Mouse (Mus musculus): ENCODE data around the gene Zfp580. TPM values are rescaled to one million over a fixed set of nuclear protein-coding genes. Genes with fewer than 3 reads are reported as not detected.
A peak's percentile ranks its signal among the peaks of the same experiment; 100 is the strongest.
"Not testable (repeated sequence)": the region's sequence is repeated elsewhere in the genome, so short reads cannot be mapped to it uniquely, and the experiment has no call there.

The Zfp580 gene
- polyA plus RNA-seq, 1 experiment from 2014 or later: 105 TPM

DNA sequence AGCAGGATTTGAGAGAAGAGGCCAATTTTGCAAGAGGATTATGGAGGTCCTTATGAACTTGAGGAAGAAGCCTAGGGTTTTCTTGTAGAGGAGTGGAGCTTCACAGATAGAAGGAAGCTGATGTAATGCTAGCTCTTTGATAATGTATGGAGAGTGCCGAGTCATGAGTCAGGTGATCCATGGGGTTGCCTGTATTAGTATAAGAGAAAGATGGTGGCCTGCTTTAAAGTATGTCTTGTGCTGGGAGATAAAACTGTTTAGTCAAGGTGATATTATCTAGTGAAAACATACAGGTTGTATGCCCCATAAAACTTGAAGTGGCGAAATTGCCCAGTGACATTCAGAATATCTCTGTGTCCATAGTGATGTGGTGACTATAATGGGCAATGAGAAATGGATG, 25.6 kb downstream of the Zfp580 start:
- H3K9me3 ChIP-seq (ENCODE audit: control insufficient read depth, low read length): no peaks in the 10 kb centered on the region
- peaks cover 73% of the 10 kb centered on the region for H3K36me3 ChIP-seq (replicated peaks; ENCODE audit: control insufficient read depth, insufficient read depth)
- no peak overlapping the region for H3K4me2 ChIP-seq (replicated peaks)
- H3K27ac ChIP-seq: no peak overlapping the region
- H3K4me1 ChIP-seq (replicated peaks; ENCODE audit: control insufficient read depth, insufficient read depth, low read length): peaks cover 13% of the 10 kb centered on the region
- ATAC-seq (ENCODE audit: low FRiP score) (no peak), DNase-seq (ENCODE audit: low spot score) (no peak)
- no peaks in the 10 kb centered on the region for H3K27me3 ChIP-seq (ENCODE audit: control insufficient read depth, insufficient read depth, low read length)
- 88% methylated on average over 2 of the region's 2 CpGs for WGBS
- H3K9ac ChIP-seq: no peak overlapping the region
- H3K4me3 ChIP-seq (replicated peaks; ENCODE audit: low read length): no peak overlapping the region

DNA sequence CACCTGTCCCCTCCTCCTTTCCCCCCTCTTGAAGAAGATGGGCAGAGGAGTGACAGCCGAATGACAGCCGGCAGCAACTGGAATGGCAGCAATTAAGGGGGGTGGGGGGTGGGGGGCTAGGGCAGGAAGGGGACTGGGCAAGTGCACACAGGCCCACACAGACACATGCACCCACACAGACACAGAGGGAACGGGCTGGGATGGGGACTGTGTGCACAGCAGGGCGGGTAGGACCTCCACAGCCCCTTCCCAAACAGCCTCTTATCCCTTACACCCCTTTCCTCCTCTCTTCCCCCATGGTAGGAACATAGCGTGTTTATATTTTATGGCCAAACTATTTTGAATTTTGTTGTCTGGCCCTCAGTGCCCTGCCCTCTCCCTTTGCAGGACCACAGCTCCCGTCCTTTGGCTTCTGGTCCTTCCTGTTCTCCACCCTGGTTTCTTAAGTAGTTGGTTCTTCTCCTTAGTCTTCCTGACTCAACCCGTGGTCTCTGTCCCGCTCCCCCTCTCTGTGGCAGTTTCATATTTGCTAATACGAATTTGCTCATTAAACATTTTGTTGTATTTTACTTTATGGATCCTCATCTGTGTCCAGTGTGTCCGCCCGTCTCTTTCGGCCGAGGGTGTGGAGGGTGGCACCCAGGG, 28.1 kb downstream of the Zfp580 start:
- 66% methylated on average over 10 of the region's 13 CpGs for WGBS

DNA sequence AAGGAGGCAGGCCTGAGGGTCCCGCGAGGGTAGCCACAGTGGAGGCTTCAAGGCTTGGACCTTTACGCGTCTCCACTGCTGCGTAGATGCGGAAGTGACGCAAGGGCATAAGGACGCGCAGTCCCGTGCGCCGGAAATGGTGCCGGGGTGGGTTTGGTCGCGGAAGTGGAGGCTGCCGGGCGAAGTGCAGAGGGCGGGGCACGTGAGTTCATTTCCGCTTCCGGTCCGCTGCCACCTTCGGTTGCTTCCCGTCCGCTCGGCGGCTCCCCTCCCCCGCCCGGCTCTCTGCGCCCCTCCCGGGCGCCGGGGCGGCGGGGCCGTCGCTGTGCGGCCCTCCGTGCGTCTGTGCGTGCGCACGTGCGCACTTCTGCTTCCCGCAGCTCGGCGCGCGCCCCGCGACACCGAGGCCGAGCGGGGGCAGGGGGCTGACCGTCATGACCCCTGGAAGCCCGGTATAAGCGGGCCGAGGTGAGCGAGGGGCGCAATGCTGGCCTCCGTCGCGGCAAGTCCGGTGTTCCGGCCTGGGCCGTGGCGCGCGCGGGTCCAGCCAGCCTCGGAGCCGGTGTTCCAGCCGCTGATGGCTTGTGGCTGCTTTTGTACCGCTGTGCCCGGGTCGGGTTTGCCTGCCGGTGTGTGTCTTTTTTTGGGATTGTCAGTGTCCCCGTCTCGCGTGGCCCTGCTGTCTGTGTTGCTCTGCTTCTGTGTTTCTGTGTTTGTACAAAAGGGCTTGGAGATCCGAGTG, 28.8 kb downstream of the Zfp580 start, which contains the start of gene Epn1:
TSS of gene Epn1 (plus strand) at position 226 of the 742 bp plus-strand sequence.
- Histone ChIP-seq H3K36me3 (replicated peaks; ENCODE audit: control insufficient read depth, insufficient read depth) (peaks cover 58% of the 10 kb centered on the region), H3K4me3 (replicated peaks; ENCODE audit: low read length) (peak within 1 kb of the TSS; percentile 99), H3K9ac (peak within 1 kb of the TSS; percentile 99), H3K27ac (peak within 1 kb of the TSS; percentile 89), H3K27me3 (ENCODE audit: control insufficient read depth, insufficient read depth, low read length) (no peaks in the 10 kb centered on the region), H3K4me1 (replicated peaks; ENCODE audit: control insufficient read depth, insufficient read depth, low read length) (peaks cover 15% of the 10 kb centered on the region), H3K4me2 (replicated peaks) (peak within 1 kb of the TSS; percentile 96), H3K9me3 (ENCODE audit: control insufficient read depth, low read length) (no peaks in the 10 kb centered on the region)
- WGBS: under 1% methylated on average over 62 of the region's 81 CpGs
- ATAC-seq (ENCODE audit: low FRiP score) (peak; percentile 97), DNase-seq (ENCODE audit: low spot score) (peak; percentile 98)

More for the DNA sequence above, 28.1 kb downstream of the Zfp580 start:
- not testable (repeated sequence) for DNase-seq (ENCODE audit: low spot score); H3K27me3 ChIP-seq (ENCODE audit: control insufficient read depth, insufficient read depth, low read length); H3K9me3 ChIP-seq (ENCODE audit: control insufficient read depth, low read length)
- H3K4me2 ChIP-seq (replicated peaks): peak overlapping the region; percentile 96
- peak overlapping the region; percentile 99 for H3K9ac ChIP-seq
- ATAC-seq (ENCODE audit: low FRiP score): peak; percentile 22
- H3K4me3 ChIP-seq (replicated peaks; ENCODE audit: low read length): peak overlapping the region; percentile 99
- H3K27ac ChIP-seq: peak overlapping the region; percentile 74
- H3K36me3 ChIP-seq (replicated peaks; ENCODE audit: control insufficient read depth, insufficient read depth): peaks cover 60% of the 10 kb centered on the region
- H3K4me1 ChIP-seq (replicated peaks; ENCODE audit: control insufficient read depth, insufficient read depth, low read length): peaks cover 15% of the 10 kb centered on the region

DNA sequence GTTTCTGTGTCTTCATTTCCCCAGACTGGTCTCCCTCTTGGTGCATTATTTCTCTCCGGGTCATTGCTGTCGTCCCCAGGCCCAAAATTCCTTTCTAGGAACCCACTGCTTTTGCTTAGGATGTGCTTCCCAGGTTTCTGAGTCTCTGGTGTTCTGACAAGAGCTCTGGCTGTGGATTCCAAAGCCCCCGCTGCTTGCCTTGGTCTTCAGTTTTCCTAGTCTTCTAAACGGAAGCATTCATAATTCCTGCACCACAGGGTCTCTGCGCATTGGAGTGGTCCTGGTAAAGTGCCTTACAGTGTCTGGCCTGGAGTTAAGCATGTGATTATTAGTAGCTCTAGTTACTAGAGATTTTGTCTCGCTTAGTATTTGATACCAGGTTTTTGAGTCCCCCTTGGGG, 29.5 kb downstream of the Zfp580 start:
- DNase-seq (ENCODE audit: low spot score) (no peak), ATAC-seq (ENCODE audit: low FRiP score) (no peak)
- peak overlapping the region; percentile 99 for H3K9ac ChIP-seq
- H3K4me1 ChIP-seq (replicated peaks; ENCODE audit: control insufficient read depth, insufficient read depth, low read length): peaks cover 15% of the 10 kb centered on the region
- H3K4me3 ChIP-seq (replicated peaks; ENCODE audit: low read length): peak overlapping the region; percentile 99
- peak overlapping the region; percentile 89 for H3K27ac ChIP-seq
- H3K4me2 ChIP-seq (replicated peaks): peak overlapping the region; percentile 96
- H3K27me3 ChIP-seq (ENCODE audit: control insufficient read depth, insufficient read depth, low read length): no peaks in the 10 kb centered on the region
- no peaks in the 10 kb centered on the region for H3K9me3 ChIP-seq (ENCODE audit: control insufficient read depth, low read length)
- peaks cover 53% of the 10 kb centered on the region for H3K36me3 ChIP-seq (replicated peaks; ENCODE audit: control insufficient read depth, insufficient read depth)
- 19% methylated on average over 6 of the region's 6 CpGs for WGBS

DNA sequence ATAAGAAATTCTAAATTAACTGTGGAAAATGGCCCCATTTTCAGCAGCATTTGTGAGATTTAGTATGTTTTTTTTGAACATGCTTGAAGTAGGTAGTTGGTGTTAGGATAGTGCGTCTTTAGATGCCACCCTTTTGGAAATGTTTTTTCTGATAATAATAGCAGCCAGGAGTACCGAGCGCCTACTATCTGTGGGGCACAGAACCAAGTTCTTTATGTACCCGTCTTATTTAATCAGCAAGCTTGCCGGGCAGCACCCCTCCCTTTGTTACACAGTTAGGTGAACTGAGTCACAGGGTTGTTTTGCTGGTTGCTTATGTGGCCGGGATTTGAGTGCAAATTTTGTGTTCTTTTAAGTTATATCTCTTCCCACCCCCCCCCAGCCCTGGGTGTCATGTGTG, 29.9 kb downstream of the Zfp580 start:
- no peak for DNase-seq (ENCODE audit: low spot score)
- Histone ChIP-seq H3K27me3 (ENCODE audit: control insufficient read depth, insufficient read depth, low read length) (no peaks in the 10 kb centered on the region), H3K4me1 (replicated peaks; ENCODE audit: control insufficient read depth, insufficient read depth, low read length) (peaks cover 15% of the 10 kb centered on the region), H3K36me3 (replicated peaks; ENCODE audit: control insufficient read depth, insufficient read depth) (peaks cover 54% of the 10 kb centered on the region), H3K9me3 (ENCODE audit: control insufficient read depth, low read length) (no peaks in the 10 kb centered on the region), H3K4me2 (replicated peaks) (peak overlapping the region; percentile 96), H3K27ac (peak overlapping the region; percentile 89; the same call in 1 of the 2 replicates), H3K4me3 (replicated peaks; ENCODE audit: low read length) (peak overlapping the region; percentile 99), H3K9ac (peak overlapping the region; percentile 99)
- WGBS: 73% methylated on average over 6 of the region's 6 CpGs
- ATAC-seq (ENCODE audit: low FRiP score): no peak

DNA sequence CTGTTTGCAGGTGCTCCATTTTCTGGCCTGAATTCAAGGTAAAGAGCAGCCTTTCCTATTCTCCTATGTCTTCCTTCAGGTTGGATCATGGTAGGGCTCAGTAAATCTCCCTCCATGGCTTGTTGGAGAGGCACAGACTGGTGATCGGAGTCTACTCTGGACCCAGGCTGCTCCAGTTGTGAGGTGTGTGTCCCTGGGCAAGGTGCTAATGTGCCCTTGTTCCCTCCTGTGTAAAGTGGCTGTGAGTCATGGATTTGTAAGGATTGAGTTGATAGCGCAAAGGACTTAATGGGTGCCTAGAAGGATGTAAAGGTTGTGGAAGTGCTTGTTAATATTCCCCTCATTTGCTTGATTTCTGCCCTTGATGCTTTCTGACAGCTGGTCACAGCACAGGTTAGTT, 30.6 kb downstream of the Zfp580 start:
- ATAC-seq (ENCODE audit: low FRiP score) (no peak), DNase-seq (ENCODE audit: low spot score) (no peak)
- Histone ChIP-seq H3K4me1 (replicated peaks; ENCODE audit: control insufficient read depth, insufficient read depth, low read length) (peaks cover 15% of the 10 kb centered on the region), H3K9ac (no peak overlapping the region), H3K27me3 (ENCODE audit: control insufficient read depth, insufficient read depth, low read length) (no peaks in the 10 kb centered on the region), H3K36me3 (replicated peaks; ENCODE audit: control insufficient read depth, insufficient read depth) (peaks cover 48% of the 10 kb centered on the region), H3K4me2 (replicated peaks) (peak overlapping the region; percentile 96), H3K4me3 (replicated peaks; ENCODE audit: low read length) (no peak overlapping the region), H3K27ac (no peak overlapping the region), H3K9me3 (ENCODE audit: control insufficient read depth, low read length) (no peaks in the 10 kb centered on the region)
- 98% methylated on average over 2 of the region's 2 CpGs for WGBS

DNA sequence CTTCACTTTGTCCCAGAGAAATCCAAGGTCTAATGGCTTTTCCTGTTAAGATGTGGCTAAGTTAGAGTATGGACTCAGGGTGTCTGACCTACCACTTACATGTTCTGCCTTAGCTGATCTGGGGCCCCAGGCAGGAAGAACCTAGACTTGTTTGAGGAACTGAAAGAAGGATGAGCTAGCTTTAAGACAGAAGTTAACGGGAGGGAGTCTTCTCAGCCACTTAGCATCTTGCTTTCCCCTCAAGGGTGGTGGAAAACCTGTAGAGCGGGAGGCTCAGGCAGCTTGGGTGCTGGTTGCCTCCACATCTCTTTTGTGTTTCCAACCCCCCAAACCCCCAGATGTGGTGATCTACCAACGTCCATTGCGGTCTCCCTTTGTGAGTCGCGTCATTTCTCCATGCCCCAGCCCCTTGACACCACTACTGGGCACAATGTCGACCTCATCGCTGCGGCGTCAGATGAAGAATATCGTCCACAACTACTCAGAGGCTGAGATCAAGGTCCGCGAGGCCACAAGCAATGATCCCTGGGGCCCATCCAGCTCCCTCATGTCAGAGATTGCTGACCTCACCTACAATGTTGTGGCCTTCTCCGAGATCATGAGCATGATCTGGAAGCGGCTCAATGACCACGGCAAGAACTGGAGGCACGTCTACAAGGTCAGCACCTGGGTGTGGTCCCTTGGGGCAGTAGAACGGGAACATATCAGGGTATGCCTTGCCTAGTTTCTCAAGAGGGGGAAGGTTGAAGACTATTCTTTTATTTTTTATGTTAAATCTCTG, 32.2 kb downstream of the Zfp580 start:
- no peaks in the 10 kb centered on the region for H3K9me3 ChIP-seq (ENCODE audit: control insufficient read depth, low read length)
- H3K4me1 ChIP-seq (replicated peaks; ENCODE audit: control insufficient read depth, insufficient read depth, low read length): peaks cover 15% of the 10 kb centered on the region
- peaks cover 32% of the 10 kb centered on the region for H3K36me3 ChIP-seq (replicated peaks; ENCODE audit: control insufficient read depth, insufficient read depth)
- no peak overlapping the region for H3K9ac ChIP-seq
- no peak overlapping the region for H3K27ac ChIP-seq
- DNase-seq (ENCODE audit: low spot score) (no peak), ATAC-seq (ENCODE audit: low FRiP score) (no peak)
- no peak overlapping the region for H3K4me2 ChIP-seq (replicated peaks)
- H3K4me3 ChIP-seq (replicated peaks; ENCODE audit: low read length): no peak overlapping the region
- H3K27me3 ChIP-seq (ENCODE audit: control insufficient read depth, insufficient read depth, low read length): no peaks in the 10 kb centered on the region
- 94% methylated on average over 18 of the region's 18 CpGs for WGBS

DNA sequence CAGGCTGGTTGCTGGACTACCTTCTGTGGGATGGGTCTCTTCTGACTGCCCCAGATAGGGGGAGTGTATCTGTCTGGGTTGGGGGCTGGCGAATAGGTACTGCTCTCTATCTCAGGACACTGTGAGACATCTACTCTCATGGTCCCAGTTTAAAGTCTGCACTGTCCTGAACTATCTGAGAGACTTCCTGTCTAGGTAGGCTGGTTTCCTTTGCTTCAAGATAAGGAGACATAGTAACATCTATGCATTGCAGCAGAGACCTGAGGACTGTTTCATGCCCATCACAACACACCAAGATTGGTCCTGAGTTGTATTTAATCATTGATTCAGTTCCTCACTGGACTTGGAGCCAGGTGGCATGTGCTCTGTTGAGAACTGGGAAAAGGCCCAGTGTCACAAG, 34.2 kb downstream of the Zfp580 start:
- H3K36me3 ChIP-seq (replicated peaks; ENCODE audit: control insufficient read depth, insufficient read depth): peaks cover 27% of the 10 kb centered on the region
- H3K9ac ChIP-seq: no peak overlapping the region
- DNase-seq (ENCODE audit: low spot score) (no peak), ATAC-seq (ENCODE audit: low FRiP score) (no peak)
- no peak overlapping the region for H3K4me3 ChIP-seq (replicated peaks; ENCODE audit: low read length)
- H3K4me2 ChIP-seq (replicated peaks): no peak overlapping the region
- H3K27ac ChIP-seq: no peak overlapping the region
- no peaks in the 10 kb centered on the region for H3K27me3 ChIP-seq (ENCODE audit: control insufficient read depth, insufficient read depth, low read length)
- no peaks in the 10 kb centered on the region for H3K9me3 ChIP-seq (ENCODE audit: control insufficient read depth, low read length)
- peaks cover 15% of the 10 kb centered on the region for H3K4me1 ChIP-seq (replicated peaks; ENCODE audit: control insufficient read depth, insufficient read depth, low read length)
- WGBS: 100% methylated on average over 1 of the region's 1 CpGs

DNA sequence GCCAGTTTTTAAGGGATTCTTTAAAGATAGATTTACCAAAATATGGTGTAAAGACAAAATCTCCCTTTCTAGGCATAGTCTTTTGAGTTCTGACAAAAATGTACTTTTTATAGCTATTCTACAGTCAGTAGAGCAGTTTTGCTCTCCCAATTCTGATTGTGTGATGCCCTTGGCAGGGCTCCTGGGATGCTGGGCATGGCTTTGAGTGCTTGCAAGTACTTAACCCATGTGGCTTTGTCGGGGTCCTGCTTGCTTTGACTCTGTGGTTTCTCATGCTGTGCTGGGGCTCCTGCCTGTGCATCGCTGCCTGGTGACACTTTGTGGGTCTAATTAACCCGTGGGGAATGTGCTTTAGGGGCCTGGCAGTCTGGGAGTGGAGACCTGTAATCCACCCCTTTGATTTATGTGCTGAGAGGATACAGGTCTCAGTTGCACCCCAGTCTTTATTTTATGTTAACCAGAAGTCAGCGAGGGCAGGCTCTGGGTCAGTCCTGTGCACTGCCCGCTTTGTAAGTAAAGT, 35.6 kb downstream of the Zfp580 start:
- DNase-seq (ENCODE audit: low spot score) (no peak), ATAC-seq (ENCODE audit: low FRiP score) (no peak)
- 82% methylated on average over 5 of the region's 5 CpGs for WGBS
- Histone ChIP-seq H3K4me1 (replicated peaks; ENCODE audit: control insufficient read depth, insufficient read depth, low read length) (peaks cover 1% of the 10 kb centered on the region; the same call in 1 of the 2 replicates), H3K9ac (no peak overlapping the region), H3K36me3 (replicated peaks; ENCODE audit: control insufficient read depth, insufficient read depth) (peaks cover 34% of the 10 kb centered on the region), H3K9me3 (ENCODE audit: control insufficient read depth, low read length) (no peaks in the 10 kb centered on the region), H3K4me2 (replicated peaks) (no peak overlapping the region), H3K27me3 (ENCODE audit: control insufficient read depth, insufficient read depth, low read length) (no peaks in the 10 kb centered on the region), H3K4me3 (replicated peaks; ENCODE audit: low read length) (no peak overlapping the region), H3K27ac (no peak overlapping the region)
